Mouse (Mus musculus) forebrain, postnatal 0 days (tissue): ENCODE results near the gene Crygd. TPM values are rescaled to one million over a fixed set of nuclear protein-coding genes. Genes with fewer than 3 reads are reported as not detected.

Experiments used
- ATAC-seq: fragments of 200-750 bp; cut with Nextera tagmentation; 2 replicates; pipeline ENCODE4 v1.8.0; 2017; ENCODE audit warnings: mild to moderate bottlenecking, moderate library complexity
- DNase-seq: peaks from one replicate; pipeline ENCODE4 v3.0.0-alpha.2; 2015
- H3K27ac ChIP-seq: fragments of 300-500 bp; sonication (generic); 2 replicates; pipeline ENCODE4 v1.5.1; 2014; ENCODE audit warnings: low read depth, mild to moderate bottlenecking, antibody characterized with exemption, low read length, moderate library complexity, mixed read lengths
- H3K27me3 ChIP-seq: fragments of 300-500 bp; sonication (generic); 2 replicates; pipeline ENCODE4 v1.6.1; 2014; ENCODE audit warnings: mild to moderate bottlenecking, low read length, mixed read lengths; ENCODE audit not compliant: insufficient read depth
- H3K36me3 ChIP-seq: fragments of 300-500 bp; sonication (generic); 2 replicates; pipeline ENCODE4 v1.6.1; 2014; ENCODE audit warnings: mild to moderate bottlenecking, moderate library complexity; ENCODE audit not compliant: insufficient read depth
- H3K4me1 ChIP-seq: fragments of 300-500 bp; sonication (generic); 2 replicates; pipeline ENCODE4 v1.6.1; 2014; ENCODE audit warnings: antibody characterized with exemption; ENCODE audit not compliant: insufficient read depth
- H3K4me2 ChIP-seq: fragments of 300-500 bp; sonication (generic); 2 replicates; pipeline ENCODE4 v1.6.1; 2014; ENCODE audit warnings: low read depth, mild to moderate bottlenecking, moderate library complexity
- H3K4me3 ChIP-seq: fragments of 300-500 bp; sonication (generic); 2 replicates; pipeline ENCODE4 v1.5.1; 2014; ENCODE audit warnings: low read depth, low read length, mixed read lengths
- H3K9ac ChIP-seq: fragments of 300-500 bp; sonication (generic); 2 replicates; pipeline ENCODE4 v1.6.1; 2014; ENCODE audit warnings: mild to moderate bottlenecking
- H3K9me3 ChIP-seq: fragments of 300-500 bp; sonication (generic); 2 replicates; pipeline ENCODE4 v1.6.1; 2016; ENCODE audit warnings: low read length
- CTCF ChIP-seq: sonication (generic); IDR thresholded peaks from 2 replicates; pipeline ENCODE4 v1.5.1; 2016; ENCODE audit warnings: antibody characterized with exemption, control low read depth, low read depth
- WGBS: fragments of 180-500 bp; shearing (Covaris S2); extraction: QIAGEN DNeasy Blood & Tissue Kit; methylation state at CpG from one replicate; pipeline ENCODE4 v1.1.7; 2014; 5-methylcytosine and 5-hydroxymethylcytosine counted together
- polyA plus RNA-seq: library from polyadenylated mRNA; unstranded; fragments of >200 nt; fragmentation: Nextera tagmentation; extraction: Ambion mirVana; gene quantifications from 2 replicates; pipeline ENCODE4 v1.2.1, GENCODE M21; 2015
- total RNA-seq: library from RNA; depleted of rRNA; stranded (reverse); fragments of >200 nt; gene quantifications from 2 replicates; pipeline ENCODE4 v1.2.3, GENCODE M21; 2014; rRNA removed

Crygd gene
- not detected in 2 replicates for total RNA-seq
- polyA plus RNA-seq, result not detected in 2 replicates

- no peaks in the 10 kb centered on the region for H3K27me3 ChIP-seq
- H3K4me1 ChIP-seq, result no peaks in the 10 kb centered on the region
- no peak within 1 kb of the TSS for H3K4me2 ChIP-seq
- no peak within 1 kb of the TSS for H3K27ac ChIP-seq
- no peak within 1 kb of the TSS for H3K4me3 ChIP-seq
- H3K36me3 ChIP-seq, result no peaks in the 10 kb centered on the region
- ATAC-seq, result no peak
- WGBS, result 26% methylated on average over 8 of the region's 8 CpGs
- DNase-seq, result no peak
- no peaks in the 10 kb centered on the region for H3K9me3 ChIP-seq
- no peak for TF ChIP-seq CTCF
- H3K9ac ChIP-seq, result no peak within 1 kb of the TSS
These were observed at the start of gene Crygd for GRCm38 (mm10) chr1:65063352-65063751. Gene Crygd, minus strand, starts transcription at chr1:65063452.

- no peak for TF ChIP-seq CTCF
- H3K36me3 ChIP-seq, result no peaks in the 10 kb centered on the region
- H3K27ac ChIP-seq, result no peak overlapping the region
- H3K27me3 ChIP-seq, result no peaks in the 10 kb centered on the region
- no peaks in the 10 kb centered on the region for H3K4me1 ChIP-seq
- no peak for DNase-seq
- no peak for ATAC-seq
- H3K4me2 ChIP-seq, result no peak overlapping the region; the same call in 1 of the 2 replicates
- H3K4me3 ChIP-seq, result no peak overlapping the region
- 77% methylated on average over 14 of the region's 14 CpGs for WGBS
- H3K9me3 ChIP-seq, result no peaks in the 10 kb centered on the region
- no peak overlapping the region for H3K9ac ChIP-seq
These were observed 49.5 kb upstream of the Crygd start for GRCm38 (mm10) chr1:65112807-65113196.

- peak; percentile 90 for TF ChIP-seq CTCF
- H3K27me3 ChIP-seq, result no peaks in the 10 kb centered on the region
- no peaks in the 10 kb centered on the region for H3K9me3 ChIP-seq
- H3K4me2 ChIP-seq, result no peak overlapping the region; the same call in 1 of the 2 replicates
- no peaks in the 10 kb centered on the region for H3K36me3 ChIP-seq
- 11% methylated on average over 8 of the region's 8 CpGs for WGBS
- peak; percentile 84 for ATAC-seq
- DNase-seq, result peak; percentile 90
- no peak overlapping the region for H3K9ac ChIP-seq
- no peak overlapping the region for H3K4me3 ChIP-seq
- H3K27ac ChIP-seq, result no peak overlapping the region
- no peaks in the 10 kb centered on the region for H3K4me1 ChIP-seq
These were observed 49.0 kb upstream of the Crygd start for GRCm38 (mm10) chr1:65112031-65112806.

- Histone ChIP-seq H3K4me3 (no peak overlapping the region), H3K9ac (no peak overlapping the region), H3K4me2 (no peak overlapping the region), H3K4me1 (no peaks in the 10 kb centered on the region), H3K27me3 (no peaks in the 10 kb centered on the region), H3K36me3 (no peaks in the 10 kb centered on the region), H3K27ac (no peak overlapping the region), H3K9me3 (no peaks in the 10 kb centered on the region)
- DNase-seq, result no peak
- no peak for ATAC-seq
- no peak for TF ChIP-seq CTCF
- WGBS, result 85% methylated on average over 25 of the region's 25 CpGs
These were observed 46.6 kb upstream of the Crygd start for GRCm38 (mm10) chr1:65109756-65110435.

GRCm38 (mm10) chr1:65109196-65109595 lies 45.9 kb upstream of the Crygd start:
- H3K4me1 ChIP-seq, result no peaks in the 10 kb centered on the region
- no peak overlapping the region for H3K27ac ChIP-seq
- no peak for TF ChIP-seq CTCF
- H3K36me3 ChIP-seq, result no peaks in the 10 kb centered on the region
- ATAC-seq (no peak), DNase-seq (no peak)
- H3K4me3 ChIP-seq, result no peak overlapping the region
- no peaks in the 10 kb centered on the region for H3K9me3 ChIP-seq
- WGBS, result 91% methylated on average over 8 of the region's 8 CpGs
- H3K4me2 ChIP-seq, result no peak overlapping the region
- H3K27me3 ChIP-seq, result no peaks in the 10 kb centered on the region
- H3K9ac ChIP-seq, result no peak overlapping the region

GRCm38 (mm10) chr1:65107654-65108279 lies 44.5 kb upstream of the Crygd start:
- TF ChIP-seq CTCF, result no peak
- DNase-seq, result no peak
- H3K27ac ChIP-seq, result no peak overlapping the region
- H3K4me3 ChIP-seq, result no peak overlapping the region
- H3K4me2 ChIP-seq, result no peak overlapping the region
- no peaks in the 10 kb centered on the region for H3K9me3 ChIP-seq
- H3K9ac ChIP-seq, result no peak overlapping the region
- H3K4me1 ChIP-seq, result no peaks in the 10 kb centered on the region
- WGBS, result 90% methylated on average over 10 of the region's 10 CpGs
- no peaks in the 10 kb centered on the region for H3K36me3 ChIP-seq
- ATAC-seq, result no peak
- no peaks in the 10 kb centered on the region for H3K27me3 ChIP-seq

- H3K27me3 ChIP-seq, result no peaks in the 10 kb centered on the region
- TF ChIP-seq CTCF, result no peak
- no peaks in the 10 kb centered on the region for H3K4me1 ChIP-seq
- 87% methylated on average over 11 of the region's 11 CpGs for WGBS
- no peaks in the 10 kb centered on the region for H3K9me3 ChIP-seq
- H3K9ac ChIP-seq, result no peak within 1 kb of the TSS
- H3K27ac ChIP-seq, result no peak within 1 kb of the TSS
- no peaks in the 10 kb centered on the region for H3K36me3 ChIP-seq
- no peak within 1 kb of the TSS for H3K4me2 ChIP-seq
- DNase-seq, result no peak
- no peak within 1 kb of the TSS for H3K4me3 ChIP-seq
- ATAC-seq, result no peak
These were observed 40.0 kb upstream of the Crygd start, which contains the start of gene Cryga for GRCm38 (mm10) chr1:65103273-65103672. Gene Cryga, minus strand, starts transcription at chr1:65103373.
